Mouse (Mus musculus) heart, postnatal 0 days (tissue): ENCODE measurements around the gene Dcaf6.

ENCODE experiments used
- CTCF ChIP-seq: IDR thresholded peaks from 2 replicates; pipeline ENCODE4 v1.5.1; 2016; ENCODE audit warnings: antibody characterized with exemption, control low read depth, low read depth
- EP300 ChIP-seq: IDR thresholded peaks from 2 replicates; pipeline ENCODE4 v1.6.1; 2016; ENCODE audit warnings: antibody characterized with exemption, low read depth

- no peak for TF ChIP-seq CTCF
- no peak for TF ChIP-seq EP300
Observed at GRCm38 (mm10) chr1:165308180-165308579, 152.1 kb downstream of the Dcaf6 start.
